Mouse (Mus musculus): Measurements from ENCODE around the gene Lyar.

GRCm38 (mm10) chr5:38196821-38197481 is 23.3 kb upstream of the Lyar start:
- TF ChIP-seq CTCF (IDR thresholded peaks at IDR 0.05) (no peak), EP300 (IDR thresholded peaks at IDR 0.05) (no peak)

Measured in lung, postnatal 0 days (tissue).